Mouse (Mus musculus) CH12.LX (cell line): Measurements from ENCODE around the gene Pdlim5.

Source experiments
- HCFC1 ChIP-seq: IDR thresholded peaks from 2 replicates; pipeline ENCODE4 v1.6.1; 2012; ENCODE audit warnings: low read depth, mild to moderate bottlenecking, inconsistent platforms, low read length, improper control_type of control experiment
- MAFK ChIP-seq: IDR thresholded peaks from 2 replicates; pipeline ENCODE4 v1.6.1; 2011; ENCODE audit warnings: low read length, improper control_type of control experiment; ENCODE audit not compliant: insufficient replicate concordance

DNA sequence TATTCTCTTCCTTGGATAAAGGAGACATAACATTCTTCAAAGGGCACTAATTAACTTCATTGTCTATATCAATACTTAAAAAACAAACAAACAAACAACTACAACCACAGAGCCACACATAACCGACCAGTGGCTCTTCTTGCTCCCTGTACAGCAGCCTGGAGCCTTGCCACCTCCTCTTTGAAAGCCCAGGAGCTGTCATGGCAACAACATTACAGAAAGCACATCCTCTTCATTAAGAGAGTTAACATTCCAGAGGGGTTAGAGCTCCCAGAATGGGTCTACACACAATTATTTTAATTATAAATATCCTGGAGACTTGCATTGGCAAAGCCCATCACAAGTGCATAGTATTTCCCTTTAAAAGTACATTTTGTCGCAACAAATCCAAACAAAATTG is 84.4 kb downstream of the Pdlim5 start:
- no peak for TF ChIP-seq HCFC1
- TF ChIP-seq MAFK = no peak
